Mouse (Mus musculus): ENCODE data around the gene Acsl1.

DNA sequence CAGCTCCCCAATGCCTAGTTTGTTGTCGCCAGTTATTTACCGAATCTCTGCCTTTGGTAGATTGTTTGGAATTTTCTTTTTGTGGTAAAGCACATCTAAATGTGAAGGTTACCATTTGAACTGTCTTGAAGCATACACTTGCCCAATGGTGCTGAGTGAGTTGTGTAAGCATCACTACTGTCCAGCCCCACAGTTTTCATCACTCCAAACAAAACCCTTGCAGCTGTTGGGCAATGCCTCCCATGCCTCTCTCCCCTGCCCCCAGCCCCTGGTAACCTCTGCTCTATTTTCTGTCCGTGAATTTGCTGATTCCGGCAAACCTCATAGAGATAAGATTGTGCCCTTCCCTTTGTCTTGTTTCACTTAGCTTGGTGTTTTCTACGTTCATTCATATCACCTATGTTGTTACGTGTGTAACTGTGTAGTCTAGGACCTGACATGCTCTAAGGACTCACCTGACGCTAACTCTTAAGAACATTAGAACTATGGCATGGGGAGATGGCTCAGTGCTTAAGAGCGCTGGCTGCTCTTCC lies 14.2 kb downstream of the Acsl1 start:
- no peak for TF ChIP-seq POLR2A (IDR thresholded peaks at IDR 0.05; ENCODE audit: low read depth, low read length)
- TF ChIP-seq CTCF (IDR thresholded peaks at IDR 0.05; ENCODE audit: extremely low read depth, insufficient read depth, insufficient read length, insufficient replicate concordance) = no peak

All from spleen, adult 2 months (tissue).